Mouse (Mus musculus) midbrain, postnatal 0 days (tissue): ENCODE results near the gene Cct2. TPM values are rescaled to one million over a fixed set of nuclear protein-coding genes. Genes with fewer than 3 reads are reported as not detected.
A peak's percentile ranks its signal among the peaks of the same experiment; 100 is the strongest.
"Not testable (repeated sequence)": the region's sequence is repeated elsewhere in the genome, so short reads cannot be mapped to it uniquely, and the experiment has no call there.

Source experiments
- ATAC-seq: fragments of 200-750 bp; cut with Nextera tagmentation; 2 replicates; pipeline ENCODE4 v1.8.0; 2017; ENCODE audit warnings: moderate number of reproducible peaks, mild to moderate bottlenecking, moderate TSS enrichment, moderate library complexity; ENCODE audit not compliant: low FRiP score
- DNase-seq: peaks from one replicate; pipeline ENCODE4 v3.0.0-alpha.2; 2015; ENCODE audit warnings: low spot score
- H3K27ac ChIP-seq: fragments of 300-500 bp; sonication (generic); 2 replicates; pipeline ENCODE4 v1.5.1; 2014; ENCODE audit warnings: low read depth, mild to moderate bottlenecking, low read length, mixed read lengths
- H3K27me3 ChIP-seq: fragments of 300-500 bp; sonication (generic); 2 replicates; pipeline ENCODE4 v1.6.1; 2014; ENCODE audit warnings: low read length, control low read depth, mixed read lengths; ENCODE audit not compliant: insufficient read depth
- H3K36me3 ChIP-seq: fragments of 300-500 bp; sonication (generic); 2 replicates; pipeline ENCODE4 v1.6.1; 2014; ENCODE audit warnings: low read length, control low read depth, mixed read lengths; ENCODE audit not compliant: insufficient read depth
- H3K4me1 ChIP-seq: fragments of 300-500 bp; sonication (generic); 2 replicates; pipeline ENCODE4 v1.6.1; 2014; ENCODE audit warnings: mild to moderate bottlenecking, control low read depth, antibody characterized with exemption, low read length, mixed read lengths; ENCODE audit not compliant: insufficient read depth
- H3K4me2 ChIP-seq: fragments of 300-500 bp; sonication (generic); 2 replicates; pipeline ENCODE4 v1.6.1; 2014; ENCODE audit warnings: low read depth, mild to moderate bottlenecking, low read length, mixed read lengths; ENCODE audit not compliant: poor library complexity, severe bottlenecking
- H3K4me3 ChIP-seq: fragments of 300-500 bp; sonication (generic); 2 replicates; pipeline ENCODE4 v1.5.1; 2014; ENCODE audit warnings: low read depth, mild to moderate bottlenecking, low read length, moderate library complexity
- H3K9ac ChIP-seq: fragments of 300-500 bp; sonication (generic); replicated peaks from 2 replicates; pipeline ENCODE4 v1.6.1; 2014; ENCODE audit warnings: mild to moderate bottlenecking, low read length, moderate library complexity, mixed read lengths; ENCODE audit not compliant: poor library complexity, severe bottlenecking
- H3K9me3 ChIP-seq: fragments of 300-500 bp; sonication (generic); 2 replicates; pipeline ENCODE4 v1.6.1; 2016; ENCODE audit warnings: low read length, control low read depth
- CTCF ChIP-seq: IDR thresholded peaks from 2 replicates; pipeline ENCODE4 v1.5.1; 2016; ENCODE audit warnings: antibody characterized with exemption, mild to moderate bottlenecking
- WGBS: fragments of 180-500 bp; shearing (Covaris S2); extraction: QIAGEN DNeasy Blood & Tissue Kit; methylation state at CpG from one replicate; pipeline ENCODE4 v1.1.7; 2014; 5-methylcytosine and 5-hydroxymethylcytosine counted together
- polyA plus RNA-seq: library from polyadenylated mRNA; unstranded; fragments of >200 nt; fragmentation: Nextera tagmentation; extraction: Ambion mirVana; gene quantifications from 2 replicates; pipeline ENCODE4 v1.2.1, GENCODE M21; 2015
- total RNA-seq: library from RNA; depleted of rRNA; stranded (reverse); fragments of >200 nt; gene quantifications from 2 replicates; pipeline ENCODE4 v1.2.3, GENCODE M21; 2014

The Cct2 gene
- total and polyA plus RNA-seq, 2 experiments from 2014 or later, result 213 to 231 TPM

DNA sequence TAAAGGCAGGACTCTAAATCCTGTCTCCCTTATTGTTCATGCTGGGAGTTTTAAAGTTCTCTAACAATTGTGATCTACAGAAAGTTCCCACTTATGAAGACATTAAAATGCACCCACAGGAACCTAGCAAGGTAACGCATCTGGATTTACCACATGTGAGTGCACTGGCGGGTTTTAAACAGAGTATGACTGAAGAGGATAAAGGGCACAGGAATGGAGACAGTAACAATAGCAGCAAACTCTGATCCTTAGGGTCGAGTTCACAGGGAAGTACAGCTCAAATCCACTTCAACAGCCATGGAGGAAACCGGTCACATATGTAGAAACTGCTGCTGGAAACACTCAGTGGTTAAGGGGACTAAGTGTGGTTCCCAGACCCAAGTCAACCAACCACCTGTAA lies 14.4 kb downstream of the Cct2 start:
- ATAC-seq, result no peak
- H3K27ac ChIP-seq, result no peak overlapping the region
- TF ChIP-seq CTCF, result no peak
- H3K4me2 ChIP-seq, result no peak overlapping the region
- no peak for DNase-seq
- H3K9ac ChIP-seq, result no peak overlapping the region
- peaks cover 50% of the 10 kb centered on the region for H3K36me3 ChIP-seq
- WGBS, result 79% methylated on average over 4 of the region's 4 CpGs
- H3K9me3 ChIP-seq, result no peaks in the 10 kb centered on the region
- H3K4me3 ChIP-seq, result no peak overlapping the region
- H3K27me3 ChIP-seq, result no peaks in the 10 kb centered on the region
- no peaks in the 10 kb centered on the region for H3K4me1 ChIP-seq

- peaks cover 17% of the 10 kb centered on the region; the same call in 1 of the 2 replicates for H3K36me3 ChIP-seq
- no peak for TF ChIP-seq CTCF
- H3K4me2 ChIP-seq, result peak within 1 kb of the TSS; percentile 18; the same call in 1 of the 2 replicates
- no peak within 1 kb of the TSS for H3K27ac ChIP-seq
- DNase-seq, result peak; percentile 27
- H3K27me3 ChIP-seq, result no peaks in the 10 kb centered on the region
- no peaks in the 10 kb centered on the region for H3K9me3 ChIP-seq
- H3K4me1 ChIP-seq, result no peaks in the 10 kb centered on the region
- H3K4me3 ChIP-seq, result no peak within 1 kb of the TSS
- no peak within 1 kb of the TSS for H3K9ac ChIP-seq
- WGBS, result 51% methylated on average over 40 of the region's 40 CpGs
- no peak for ATAC-seq
Measured at GRCm38 (mm10) chr10:117045175-117046056, 18.2 kb downstream of the Cct2 start, which contains the start of gene Lrrc10. TSS of gene Lrrc10 (plus strand) at chr10:117045341.

DNA sequence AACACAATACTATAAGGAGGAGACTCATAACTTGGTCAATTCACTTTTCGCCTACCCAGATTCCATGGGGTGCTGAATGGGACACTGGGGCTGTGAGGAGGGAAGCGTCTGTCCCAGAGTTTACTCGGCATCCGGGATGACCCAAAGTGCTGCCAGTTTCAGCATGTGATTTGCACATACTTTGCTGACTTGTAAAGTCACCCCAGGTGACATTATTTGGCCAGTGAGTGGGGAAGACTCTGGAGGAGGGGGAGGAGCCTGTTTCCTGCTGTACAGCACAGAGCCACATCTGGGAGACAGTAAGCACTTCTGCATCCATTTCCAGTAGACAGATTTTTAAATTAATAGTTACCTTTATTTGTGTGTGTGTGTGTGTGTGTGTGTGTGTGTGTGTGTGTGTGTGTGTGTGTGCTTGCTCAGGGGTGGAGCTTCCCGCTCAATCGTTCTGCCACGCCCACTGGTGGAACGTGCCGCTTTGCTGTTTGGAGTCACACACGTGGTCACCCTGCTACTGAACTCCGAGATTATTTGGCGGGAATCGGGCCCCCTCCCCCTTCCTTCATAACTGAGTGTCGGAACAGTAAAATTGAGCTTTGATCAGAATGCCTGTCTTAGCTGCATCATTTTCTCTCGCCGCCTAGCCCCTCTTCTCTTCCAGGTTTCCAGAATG lies 20.0 kb downstream of the Cct2 start:
- not testable (repeated sequence) for H3K4me1 ChIP-seq, DNase-seq, H3K27me3 ChIP-seq, ATAC-seq, H3K4me2 ChIP-seq, H3K27ac ChIP-seq, H3K9me3 ChIP-seq, H3K9ac ChIP-seq, H3K4me3 ChIP-seq, H3K36me3 ChIP-seq
- WGBS, result 52% methylated on average over 15 of the region's 16 CpGs

GRCm38 (mm10) chr10:117042295-117042694 lies 21.3 kb downstream of the Cct2 start:
- Histone ChIP-seq H3K4me1 (no peaks in the 10 kb centered on the region), H3K27me3 (no peaks in the 10 kb centered on the region), H3K4me3 (no peak overlapping the region), H3K27ac (no peak overlapping the region), H3K9ac (no peak overlapping the region), H3K9me3 (no peaks in the 10 kb centered on the region), H3K4me2 (no peak overlapping the region), H3K36me3 (no peaks in the 10 kb centered on the region)
- no peak for ATAC-seq
- no peak for TF ChIP-seq CTCF
- DNase-seq, result no peak
- 85% methylated on average over 14 of the region's 14 CpGs for WGBS

- WGBS, result 79% methylated on average over 6 of the region's 6 CpGs
- Histone ChIP-seq H3K4me1 (no peaks in the 10 kb centered on the region), H3K4me2 (no peak overlapping the region), H3K27me3 (no peaks in the 10 kb centered on the region), H3K4me3 (no peak overlapping the region), H3K27ac (no peak overlapping the region), H3K36me3 (no peaks in the 10 kb centered on the region), H3K9me3 (no peaks in the 10 kb centered on the region), H3K9ac (no peak overlapping the region)
- no peak for ATAC-seq
- peak; percentile 73 for TF ChIP-seq CTCF
- peak; percentile 40 for DNase-seq
Measured at GRCm38 (mm10) chr10:117040355-117040754, 23.3 kb downstream of the Cct2 start.

- 28% methylated on average over 8 of the region's 8 CpGs for WGBS
Measured at GRCm38 (mm10) chr10:117033785-117034184, 29.8 kb downstream of the Cct2 start.

More at GRCm38 (mm10) chr10:117033785-117034184, 29.8 kb downstream of the Cct2 start:
- H3K27ac ChIP-seq, result no peak overlapping the region
- H3K27me3 ChIP-seq, result no peaks in the 10 kb centered on the region
- H3K36me3 ChIP-seq, result no peaks in the 10 kb centered on the region
- peak; percentile 89 for DNase-seq
- no peak overlapping the region for H3K9ac ChIP-seq
- no peak overlapping the region for H3K4me2 ChIP-seq
- H3K9me3 ChIP-seq, result no peaks in the 10 kb centered on the region
- no peak overlapping the region for H3K4me3 ChIP-seq
- 0 out of 2 replicates have a peak, but pooled peaks cover 3% of the 10 kb centered on the region for H3K4me1 ChIP-seq
- TF ChIP-seq CTCF, result peak; percentile 86
- ATAC-seq, result peak; percentile 41; the same call in 1 of the 2 replicates
